Mouse (Mus musculus) liver, embryonic 11.5 days (tissue): ENCODE data around the gene Adipor2. TPM values are rescaled to one million over a fixed set of nuclear protein-coding genes. Genes with fewer than 3 reads are reported as not detected.
"Not testable (repeated sequence)": the region's sequence is repeated elsewhere in the genome, so short reads cannot be mapped to it uniquely, and the experiment has no call there.

Source experiments
- ATAC-seq: fragments of 200-750 bp; cut with Nextera tagmentation; replicated peaks from 2 replicates; pipeline ENCODE4 v1.8.0; 2017; ENCODE audit warnings: moderate number of reproducible peaks, mild to moderate bottlenecking, moderate TSS enrichment, moderate library complexity; ENCODE audit not compliant: low FRiP score
- DNase-seq: peaks from one replicate; pipeline ENCODE4 v3.0.0-alpha.2; 2017; ENCODE audit warnings: low spot score
- H3K27ac ChIP-seq: fragments of 300-500 bp; sonication (generic); 2 replicates; pipeline ENCODE4 v1.5.1; 2014; ENCODE audit warnings: mild to moderate bottlenecking, low read depth, low read length, control low read depth
- H3K27me3 ChIP-seq: fragments of 300-500 bp; sonication (generic); replicated peaks from 2 replicates; pipeline ENCODE4 v1.6.1; 2014; ENCODE audit warnings: low read length, mixed read lengths; ENCODE audit not compliant: control insufficient read depth, insufficient read depth
- H3K36me3 ChIP-seq: fragments of 300-500 bp; sonication (generic); 2 replicates; pipeline ENCODE4 v1.6.1; 2014; ENCODE audit warnings: mild to moderate bottlenecking, low read length, moderate library complexity, mixed read lengths; ENCODE audit not compliant: control insufficient read depth, insufficient read depth
- H3K4me1 ChIP-seq: fragments of 300-500 bp; sonication (generic); replicated peaks from 2 replicates; pipeline ENCODE4 v1.6.1; 2014; ENCODE audit warnings: low read length, mixed read lengths; ENCODE audit not compliant: control insufficient read depth, insufficient read depth
- H3K4me2 ChIP-seq: fragments of 300-500 bp; sonication (generic); 2 replicates; pipeline ENCODE4 v1.6.1; 2014; ENCODE audit warnings: mild to moderate bottlenecking, control low read depth, moderate library complexity
- H3K4me3 ChIP-seq: fragments of 300-500 bp; sonication (generic); 2 replicates; pipeline ENCODE4 v1.5.1; 2014; ENCODE audit warnings: low read depth, low read length, control low read depth
- H3K9ac ChIP-seq: fragments of 300-500 bp; sonication (generic); 2 replicates; pipeline ENCODE4 v1.6.1; 2014; ENCODE audit warnings: low read depth, low read length, control low read depth
- H3K9me3 ChIP-seq: fragments of 300-500 bp; sonication (generic); 2 replicates; pipeline ENCODE4 v1.6.1; 2016; ENCODE audit warnings: low read length, inconsistent platforms, mixed read lengths; ENCODE audit not compliant: control insufficient read depth
- whole genome bisulfite sequencing: fragments of 180-500 bp; shearing (Covaris S2); extraction: QIAGEN DNeasy Blood & Tissue Kit; methylation state at CpG from one replicate; pipeline ENCODE4 v1.1.7; 2014; 5-methylcytosine and 5-hydroxymethylcytosine counted together
- polyA plus RNA-seq: library from polyadenylated mRNA; unstranded; fragments of >200 nt; fragmentation: Nextera tagmentation; extraction: Ambion mirVana; gene quantifications from 2 replicates; pipeline ENCODE4 v1.2.1, GENCODE M21; 2014

Gene Adipor2
- polyA plus RNA-seq, 1 experiment from 2014 or later = 15.8 TPM

DNA sequence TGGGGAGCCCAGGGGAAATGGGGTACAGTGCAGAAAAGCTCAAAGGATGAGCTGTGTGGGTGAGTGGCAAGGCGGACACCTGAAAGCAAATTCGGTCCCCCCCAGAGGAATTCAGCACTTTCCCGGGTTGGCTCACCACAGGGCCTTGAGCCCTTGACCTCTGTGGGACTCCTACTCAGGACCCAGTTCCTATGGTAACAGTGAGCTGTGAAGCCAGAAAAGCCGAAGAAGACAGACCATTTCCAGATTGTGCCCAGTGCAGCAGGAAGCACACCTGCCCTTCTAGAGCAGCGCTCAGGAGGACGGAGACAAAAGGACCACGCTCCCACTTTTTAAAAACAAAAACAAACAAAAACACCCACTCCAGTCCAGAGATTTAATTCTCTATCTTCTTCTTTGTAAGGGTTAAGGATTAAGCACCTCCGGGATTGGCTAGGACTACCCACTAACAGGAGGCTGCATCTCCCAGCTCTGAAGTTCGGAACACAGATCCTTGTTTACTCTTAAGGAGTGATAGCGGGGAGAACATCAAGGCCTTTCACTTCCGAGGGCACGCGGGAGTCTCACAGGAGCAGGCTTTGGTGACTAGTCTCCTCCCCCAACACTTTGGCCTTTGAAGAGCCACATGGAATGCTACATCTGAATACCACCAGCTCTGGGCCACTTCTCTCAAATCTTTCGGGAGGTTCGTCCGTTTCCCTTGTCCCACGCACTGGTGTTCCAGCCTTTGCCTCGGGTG lies 31.0 kb upstream of the Adipor2 start:
- H3K4me3 ChIP-seq = peak overlapping the region; percentile 33
- H3K36me3 ChIP-seq = no peaks in the 10 kb centered on the region
- H3K27me3 ChIP-seq = peaks cover 38% of the 10 kb centered on the region
- 13% methylated on average over 18 of the region's 18 CpGs for WGBS
- ATAC-seq (no peak), DNase-seq (peak; percentile 44)
- no peak overlapping the region for H3K27ac ChIP-seq
- peaks cover 13% of the 10 kb centered on the region; the same call in 1 of the 2 replicates for H3K4me1 ChIP-seq
- no peaks in the 10 kb centered on the region for H3K9me3 ChIP-seq
- H3K4me2 ChIP-seq = peak overlapping the region; percentile 68
- peak overlapping the region; percentile 49 for H3K9ac ChIP-seq

GRCm38 (mm10) chr6:119445671-119446607 lies 28.4 kb upstream of the Adipor2 start:
- H3K36me3 ChIP-seq = no peaks in the 10 kb centered on the region
- H3K27me3 ChIP-seq = peaks cover 24% of the 10 kb centered on the region
- H3K27ac ChIP-seq = no peak overlapping the region
- peaks cover 13% of the 10 kb centered on the region; the same call in 1 of the 2 replicates for H3K4me1 ChIP-seq
- no peaks in the 10 kb centered on the region for H3K9me3 ChIP-seq
- DNase-seq (no peak), ATAC-seq (no peak)
- no peak overlapping the region for H3K9ac ChIP-seq
- WGBS = 57% methylated on average over 11 of the region's 11 CpGs
- H3K4me3 ChIP-seq = no peak overlapping the region
- H3K4me2 ChIP-seq = no peak overlapping the region

- Histone ChIP-seq H3K4me2 (peak overlapping the region; percentile 30; the same call in 1 of the 2 replicates), H3K36me3 (no peaks in the 10 kb centered on the region), H3K9ac (no peak overlapping the region), H3K4me3 (no peak overlapping the region), H3K9me3 (no peaks in the 10 kb centered on the region), H3K27me3 (peaks cover 6% of the 10 kb centered on the region), H3K4me1 (peaks cover 2% of the 10 kb centered on the region; the same call in 1 of the 2 replicates), H3K27ac (no peak overlapping the region)
- WGBS = 41% methylated on average over 12 of the region's 12 CpGs
- DNase-seq = peak; percentile 63
- ATAC-seq = peak; percentile 60; the same call in 1 of the 2 replicates
These were observed 26.5 kb upstream of the Adipor2 start for GRCm38 (mm10) chr6:119443742-119444645.

DNA sequence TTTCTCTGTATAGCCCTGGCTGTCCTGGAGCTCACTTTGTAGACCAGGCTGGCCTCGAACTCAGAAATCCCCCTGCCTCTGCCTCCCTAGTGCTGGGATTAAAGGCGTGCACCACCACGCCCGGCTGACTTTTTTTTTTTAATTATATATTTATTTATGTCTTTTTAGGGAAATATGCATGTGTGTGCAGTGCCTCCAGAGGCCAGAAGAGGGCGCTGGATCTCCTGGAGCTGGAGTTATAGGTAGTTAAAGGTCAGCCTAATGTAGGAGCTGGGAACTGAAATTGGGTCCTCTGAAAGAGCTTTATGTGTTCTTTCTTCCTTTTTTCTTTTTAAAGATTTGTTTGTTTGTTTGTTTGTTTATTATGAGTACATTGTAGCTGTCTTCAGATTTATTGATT lies 25.2 kb upstream of the Adipor2 start:
- not testable (repeated sequence) for H3K4me1 ChIP-seq, H3K4me2 ChIP-seq, H3K9me3 ChIP-seq, H3K9ac ChIP-seq, H3K4me3 ChIP-seq, ATAC-seq, DNase-seq, H3K27me3 ChIP-seq, H3K36me3 ChIP-seq, H3K27ac ChIP-seq
- 72% methylated on average over 5 of the region's 5 CpGs for WGBS

DNA sequence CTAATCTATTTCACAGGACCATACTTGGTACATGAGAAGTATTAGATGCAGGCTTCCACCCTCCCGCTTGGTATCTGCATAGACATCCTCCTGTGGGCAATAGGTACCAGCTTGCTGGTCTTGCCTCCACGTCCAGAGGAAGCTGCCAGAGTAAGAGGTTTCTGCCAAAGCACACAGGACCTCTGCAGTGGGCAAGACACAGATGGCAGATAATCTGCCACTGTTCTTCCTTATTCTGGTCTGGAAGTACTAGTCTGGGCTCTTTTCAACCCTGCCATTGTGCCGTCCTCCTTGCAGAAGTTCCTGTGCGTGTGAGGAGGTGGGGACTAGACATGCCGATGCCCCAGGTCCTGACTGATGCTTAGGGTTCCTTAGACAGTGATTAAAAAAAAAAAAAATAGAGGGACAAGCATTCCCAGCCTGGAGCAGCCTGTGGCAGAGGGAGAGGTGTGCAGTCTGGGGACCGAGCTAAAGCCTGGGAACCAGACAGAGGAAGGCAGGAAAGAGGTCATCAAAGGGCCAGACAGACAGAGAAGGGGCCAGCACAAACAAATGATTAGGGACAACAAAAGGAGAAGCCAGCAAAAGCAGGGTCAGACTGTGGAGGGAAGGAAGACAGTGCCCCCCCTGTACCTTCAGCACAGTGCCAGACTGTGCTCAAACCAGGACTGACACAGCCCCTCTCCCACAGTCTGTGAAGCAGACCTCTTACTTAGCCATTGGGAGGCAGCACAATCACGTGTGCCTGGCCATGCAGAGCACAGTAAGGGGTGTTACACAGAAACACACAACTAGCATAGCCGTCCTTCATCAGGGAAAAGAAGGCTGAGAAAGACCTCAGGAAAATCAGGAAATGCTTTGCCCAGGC lies 20.6 kb upstream of the Adipor2 start:
- ATAC-seq (no peak), DNase-seq (no peak)
- Histone ChIP-seq H3K27ac (no peak overlapping the region), H3K9ac (no peak overlapping the region), H3K4me3 (no peak overlapping the region), H3K4me1 (peaks cover 7% of the 10 kb centered on the region), H3K27me3 (no peaks in the 10 kb centered on the region), H3K4me2 (no peak overlapping the region), H3K36me3 (no peaks in the 10 kb centered on the region), H3K9me3 (no peaks in the 10 kb centered on the region)
- 42% methylated on average over 8 of the region's 8 CpGs for WGBS

- ATAC-seq = no peak
- no peak overlapping the region for H3K4me3 ChIP-seq
- no peak overlapping the region for H3K9ac ChIP-seq
- H3K27me3 ChIP-seq = no peaks in the 10 kb centered on the region
- no peak overlapping the region; the same call in 1 of the 2 replicates for H3K4me2 ChIP-seq
- no peak overlapping the region for H3K27ac ChIP-seq
- no peaks in the 10 kb centered on the region for H3K9me3 ChIP-seq
- peaks cover 7% of the 10 kb centered on the region for H3K4me1 ChIP-seq
- no peaks in the 10 kb centered on the region for H3K36me3 ChIP-seq
- DNase-seq = no peak
- 69% methylated on average over 4 of the region's 4 CpGs for WGBS
These were observed 16.9 kb upstream of the Adipor2 start for GRCm38 (mm10) chr6:119434394-119434793.

GRCm38 (mm10) chr6:119431751-119432324 lies 14.3 kb upstream of the Adipor2 start:
- no peaks in the 10 kb centered on the region for H3K27me3 ChIP-seq
- DNase-seq = no peak
- no peaks in the 10 kb centered on the region for H3K9me3 ChIP-seq
- no peak overlapping the region for H3K4me3 ChIP-seq
- 75% methylated on average over 6 of the region's 6 CpGs for WGBS
- H3K9ac ChIP-seq = no peak overlapping the region
- H3K4me1 ChIP-seq = no peaks in the 10 kb centered on the region
- H3K27ac ChIP-seq = no peak overlapping the region
- ATAC-seq = no peak
- H3K36me3 ChIP-seq = no peaks in the 10 kb centered on the region
- no peak overlapping the region for H3K4me2 ChIP-seq
